In the genomic region with DNA sequence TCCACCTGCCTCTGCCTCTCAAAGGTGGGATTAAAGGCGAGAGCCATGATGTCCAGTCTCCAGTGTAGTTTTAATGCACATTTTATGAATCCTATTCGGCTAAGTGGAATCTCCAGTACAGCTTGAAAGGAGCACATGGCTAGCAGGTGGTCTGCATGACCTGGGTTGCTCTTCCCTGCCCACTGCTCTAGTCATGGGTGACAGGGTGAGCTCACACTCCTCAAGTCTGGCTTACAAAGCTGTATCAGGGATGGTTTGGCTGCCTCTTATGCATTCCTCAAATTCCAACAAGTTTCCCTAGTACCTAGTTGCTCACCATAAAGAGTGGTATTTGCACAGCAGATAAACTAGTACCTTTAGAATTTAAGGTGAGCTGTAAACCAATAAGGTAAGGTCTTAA, we compare ENCODE assay signal across 16 mouse cellular contexts.
"Had no signal": no experiment of that assay in that cellular context is flagged by ENCODE, and none has a peak within 500 bp of the region (broad histone marks: within the 10 kb centered on the region; RNA-seq: fewer than 3 reads in every experiment).

No protein-coding gene starts in this region.

- H3K27me3 ChIP-seq: intestine, embryonic 15.5 days; kidney, embryonic 15.5 days; liver, embryonic 13.5 days; neural tube, embryonic 15.5 days had no signal

- H3K27ac ChIP-seq: intestine, embryonic 15.5 days; kidney, embryonic 15.5 days; left cerebral cortex, adult 2 months; liver, embryonic 13.5 days; macrophage; midbrain, embryonic 10.5 days; neural tube, embryonic 15.5 days had no signal

- H3K9ac ChIP-seq: intestine, embryonic 15.5 days; kidney, embryonic 15.5 days; liver, embryonic 13.5 days; liver, postnatal 0 days; neural tube, embryonic 15.5 days had no signal

- ATAC-seq: intestine, embryonic 15.5 days had no signal

- H3K4me1 ChIP-seq: intestine, embryonic 15.5 days; midbrain, embryonic 10.5 days; neural tube, embryonic 15.5 days had no signal

- DNase-seq: kidney, adult 2 months; kidney, postnatal 25 days; liver; liver, embryonic 13.5 days; liver, postnatal 0 days; midbrain, embryonic 14.5 days; right cerebral cortex, adult 18-20 months; right cerebral cortex, postnatal 25 days; thymus, postnatal 36 days had no signal

- H3K9me3 ChIP-seq: intestine, embryonic 15.5 days; kidney, embryonic 15.5 days; liver, embryonic 13.5 days; midbrain, embryonic 10.5 days; neural tube, embryonic 15.5 days had no signal

- H3K4me3 ChIP-seq: intestine, embryonic 15.5 days; kidney, embryonic 15.5 days; left cerebral cortex, adult 2 months; liver, embryonic 13.5 days; midbrain, embryonic 10.5 days; myocyte; neural tube, embryonic 15.5 days had no signal

- H3K4me2 ChIP-seq: intestine, embryonic 15.5 days; kidney, embryonic 15.5 days; liver, embryonic 13.5 days; neural tube, embryonic 15.5 days had no signal
